Mouse (Mus musculus): Measurements from ENCODE around the gene Actn1. TPM values are rescaled to one million over a fixed set of nuclear protein-coding genes. Genes with fewer than 3 reads are reported as not detected.

The Actn1 gene
- polyA plus RNA-seq, 1 experiment from 2014 or later = 23.4 TPM

GRCm38 (mm10) chr12:80137246-80137645 is 122.9 kb downstream of the Actn1 start:
- Histone ChIP-seq H3K4me2 (replicated peaks; ENCODE audit: low read depth, low read length) (no peak overlapping the region), H3K9me3 (ENCODE audit: control insufficient read depth, low read length) (no peaks in the 10 kb centered on the region), H3K9ac (ENCODE audit: low read depth, low read length) (no peak overlapping the region), H3K27me3 (ENCODE audit: control insufficient read depth, insufficient read depth, low read length) (no peaks in the 10 kb centered on the region), H3K27ac (ENCODE audit: low read depth, low read length) (no peak overlapping the region), H3K36me3 (ENCODE audit: control insufficient read depth, insufficient read depth, low read length) (no peaks in the 10 kb centered on the region), H3K4me1 (replicated peaks; ENCODE audit: control insufficient read depth, insufficient read depth, low read length) (no peaks in the 10 kb centered on the region), H3K4me3 (ENCODE audit: low read depth, low read length) (no peak overlapping the region)
- WGBS = 90% methylated on average over 6 of the region's 6 CpGs
- ATAC-seq (ENCODE audit: low FRiP score) = no peak
- DNase-seq (ENCODE audit: low spot score) = no peak

DNA sequence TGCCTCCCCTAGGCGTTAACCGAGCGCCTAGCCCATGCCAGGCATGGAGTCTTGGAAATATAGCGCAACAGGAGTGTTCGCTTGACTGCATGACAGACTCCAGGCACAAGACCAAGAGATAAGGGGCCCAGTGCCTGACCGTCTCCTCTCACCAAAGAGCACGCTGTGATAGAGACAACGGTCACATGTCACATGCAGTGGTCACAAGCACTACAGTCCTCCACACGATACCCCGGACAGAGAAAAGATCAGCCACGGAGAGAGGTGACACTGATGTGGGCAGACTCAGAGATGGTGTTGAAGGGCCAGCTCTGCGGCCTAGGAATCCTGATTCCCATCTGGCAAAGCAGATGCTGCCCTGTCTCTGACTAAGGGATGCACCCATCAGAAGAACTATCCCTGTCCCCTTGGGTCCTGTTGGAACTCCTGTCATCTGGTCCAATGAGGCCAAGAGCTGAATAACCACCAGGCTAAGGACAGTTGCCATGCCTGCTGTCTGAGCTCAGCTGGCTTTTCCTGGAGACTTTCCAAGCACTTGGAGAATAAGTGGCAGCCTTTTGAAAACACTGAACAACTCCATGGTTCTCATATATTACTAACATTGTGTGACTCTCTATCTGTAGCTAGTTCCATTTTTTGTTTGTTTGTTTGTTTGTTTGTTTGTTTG is 123.8 kb downstream of the Actn1 start:
- Histone ChIP-seq H3K27me3 (ENCODE audit: control insufficient read depth, insufficient read depth, low read length) (no peaks in the 10 kb centered on the region), H3K4me2 (replicated peaks; ENCODE audit: low read depth, low read length) (no peak overlapping the region), H3K27ac (ENCODE audit: low read depth, low read length) (no peak overlapping the region), H3K4me3 (ENCODE audit: low read depth, low read length) (no peak overlapping the region), H3K9ac (ENCODE audit: low read depth, low read length) (no peak overlapping the region), H3K4me1 (replicated peaks; ENCODE audit: control insufficient read depth, insufficient read depth, low read length) (0 out of 2 replicates have a peak, but pooled peaks cover 2% of the 10 kb centered on the region), H3K9me3 (ENCODE audit: control insufficient read depth, low read length) (no peaks in the 10 kb centered on the region), H3K36me3 (ENCODE audit: control insufficient read depth, insufficient read depth, low read length) (no peaks in the 10 kb centered on the region)
- 95% methylated on average over 12 of the region's 12 CpGs for WGBS
- DNase-seq (ENCODE audit: low spot score) (no peak), ATAC-seq (ENCODE audit: low FRiP score) (no peak)

DNA sequence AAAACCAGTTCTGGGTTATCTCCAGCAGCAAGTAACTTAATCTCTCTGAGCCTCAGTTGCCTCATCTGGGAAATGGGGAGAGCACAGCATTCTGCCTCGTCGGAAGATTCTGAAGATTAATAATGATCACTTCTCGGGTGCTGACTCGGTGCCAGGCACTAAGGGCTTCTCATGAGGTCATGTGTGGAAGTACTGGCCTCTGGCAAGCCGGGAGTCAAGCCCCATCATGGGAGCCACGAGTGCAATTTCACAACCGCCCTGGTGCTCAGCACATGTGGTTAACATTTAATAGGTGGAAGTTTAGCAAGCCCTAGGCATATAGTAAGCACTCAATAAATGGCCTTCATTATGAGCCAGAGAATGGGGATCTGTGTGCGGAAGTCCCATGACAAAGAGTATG is 125.0 kb downstream of the Actn1 start:
- H3K4me3 ChIP-seq (ENCODE audit: low read depth, low read length) = no peak overlapping the region
- no peaks in the 10 kb centered on the region for H3K9me3 ChIP-seq (ENCODE audit: control insufficient read depth, low read length)
- H3K9ac ChIP-seq (ENCODE audit: low read depth, low read length) = no peak overlapping the region
- ATAC-seq (ENCODE audit: low FRiP score) (no peak), DNase-seq (ENCODE audit: low spot score) (no peak)
- no peaks in the 10 kb centered on the region for H3K27me3 ChIP-seq (ENCODE audit: control insufficient read depth, insufficient read depth, low read length)
- peaks cover 6% of the 10 kb centered on the region for H3K4me1 ChIP-seq (replicated peaks; ENCODE audit: control insufficient read depth, insufficient read depth, low read length)
- H3K36me3 ChIP-seq (ENCODE audit: control insufficient read depth, insufficient read depth, low read length) = no peaks in the 10 kb centered on the region
- H3K27ac ChIP-seq (ENCODE audit: low read depth, low read length) = no peak overlapping the region
- H3K4me2 ChIP-seq (replicated peaks; ENCODE audit: low read depth, low read length) = no peak overlapping the region
- 90% methylated on average over 8 of the region's 8 CpGs for WGBS

DNA sequence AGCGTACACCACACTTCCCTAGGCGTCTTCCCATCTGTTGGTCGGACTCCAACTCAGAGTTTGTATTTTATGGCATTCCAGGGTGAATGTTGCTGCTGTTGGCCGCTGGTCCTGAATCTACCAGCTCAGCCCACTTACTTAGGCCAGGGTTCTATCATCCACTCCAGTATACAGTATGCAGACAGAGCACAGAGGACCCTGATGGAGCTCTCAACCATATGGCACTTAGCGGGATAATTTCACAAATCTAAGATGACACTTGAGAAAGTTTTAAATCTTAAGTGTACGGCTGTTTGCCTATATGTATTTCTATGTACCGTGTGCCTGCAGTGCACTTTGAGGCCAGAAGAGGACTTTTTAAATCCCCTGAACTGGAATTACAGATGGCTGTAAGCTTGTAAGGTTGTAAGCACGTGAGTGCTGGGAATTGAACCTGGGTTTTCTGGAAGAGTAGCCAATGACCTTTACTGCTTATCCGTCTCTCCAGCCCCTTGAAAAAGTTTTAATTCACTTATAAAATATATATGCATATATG is 127.1 kb downstream of the Actn1 start:
- WGBS = 41% methylated on average over 9 of the region's 9 CpGs
- Histone ChIP-seq H3K9ac (ENCODE audit: low read depth, low read length) (no peak overlapping the region), H3K36me3 (ENCODE audit: control insufficient read depth, insufficient read depth, low read length) (no peaks in the 10 kb centered on the region), H3K9me3 (ENCODE audit: control insufficient read depth, low read length) (no peaks in the 10 kb centered on the region), H3K4me3 (ENCODE audit: low read depth, low read length) (no peak overlapping the region), H3K4me1 (replicated peaks; ENCODE audit: control insufficient read depth, insufficient read depth, low read length) (peaks cover 10% of the 10 kb centered on the region), H3K27ac (ENCODE audit: low read depth, low read length) (no peak overlapping the region), H3K27me3 (ENCODE audit: control insufficient read depth, insufficient read depth, low read length) (no peaks in the 10 kb centered on the region), H3K4me2 (replicated peaks; ENCODE audit: low read depth, low read length) (0 out of 2 replicates have a peak overlapping the region, but pooled peaks have one; percentile 62)
- DNase-seq (ENCODE audit: low spot score) (no peak), ATAC-seq (ENCODE audit: low FRiP score) (peak; percentile 51)

DNA sequence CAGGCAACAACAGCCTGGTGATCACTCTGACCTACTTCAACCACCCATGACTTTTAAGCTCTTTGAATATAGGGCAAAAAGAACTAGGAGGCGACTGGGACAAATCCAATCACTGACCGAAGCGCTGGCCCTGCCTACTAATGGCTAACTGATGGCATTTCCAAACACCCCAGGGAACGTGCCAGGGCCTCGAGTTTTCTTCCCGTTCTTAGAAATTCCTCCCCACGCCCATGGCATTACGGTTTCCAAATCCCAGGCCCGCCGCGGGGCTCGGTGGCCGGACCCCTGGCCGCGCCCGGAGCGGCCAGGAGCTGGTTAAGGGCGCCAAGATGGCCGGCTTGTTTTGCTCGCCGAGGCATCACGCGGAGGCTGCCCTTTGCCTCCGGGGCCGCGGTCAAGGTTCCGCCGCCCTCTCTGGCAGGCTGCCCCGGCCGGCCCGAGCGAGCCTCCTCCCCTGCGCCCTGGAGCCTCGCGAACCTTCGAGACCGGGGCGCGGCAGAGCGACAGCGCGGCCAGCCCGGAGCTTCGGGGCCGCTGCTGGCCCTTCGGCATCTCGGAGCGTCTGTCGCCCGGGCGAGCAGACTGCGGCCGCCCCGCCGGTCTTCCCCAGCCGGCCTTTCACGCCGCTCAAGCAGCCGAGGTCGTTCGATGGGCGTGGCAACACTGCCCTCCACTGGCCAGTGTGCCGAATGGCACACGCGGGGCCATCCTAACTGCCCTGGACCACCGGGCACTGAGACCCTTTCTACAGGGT is 127.7 kb downstream of the Actn1 start:
- ATAC-seq (ENCODE audit: low FRiP score) (peak; percentile 86), DNase-seq (ENCODE audit: low spot score) (peak; percentile 95)
- WGBS = 2% methylated on average over 60 of the region's 66 CpGs
- Histone ChIP-seq H3K36me3 (ENCODE audit: control insufficient read depth, insufficient read depth, low read length) (no peaks in the 10 kb centered on the region), H3K27me3 (ENCODE audit: control insufficient read depth, insufficient read depth, low read length) (no peaks in the 10 kb centered on the region), H3K27ac (ENCODE audit: low read depth, low read length) (peak overlapping the region; percentile 93), H3K4me2 (replicated peaks; ENCODE audit: low read depth, low read length) (peak overlapping the region; percentile 62), H3K4me1 (replicated peaks; ENCODE audit: control insufficient read depth, insufficient read depth, low read length) (peaks cover 10% of the 10 kb centered on the region), H3K9ac (ENCODE audit: low read depth, low read length) (peak overlapping the region; percentile 86), H3K4me3 (ENCODE audit: low read depth, low read length) (peak overlapping the region; percentile 51), H3K9me3 (ENCODE audit: control insufficient read depth, low read length) (no peaks in the 10 kb centered on the region)

GRCm38 (mm10) chr12:80131359-80132249 is 128.6 kb downstream of the Actn1 start:
- DNase-seq (ENCODE audit: low spot score) (peak; percentile 35), ATAC-seq (ENCODE audit: low FRiP score) (no peak)
- WGBS = 54% methylated on average over 17 of the region's 17 CpGs
- H3K9ac ChIP-seq (ENCODE audit: low read depth, low read length) = peak overlapping the region; percentile 86
- H3K4me2 ChIP-seq (replicated peaks; ENCODE audit: low read depth, low read length) = peak overlapping the region; percentile 62
- peak overlapping the region; percentile 93 for H3K27ac ChIP-seq (ENCODE audit: low read depth, low read length)
- no peaks in the 10 kb centered on the region for H3K27me3 ChIP-seq (ENCODE audit: control insufficient read depth, insufficient read depth, low read length)
- H3K36me3 ChIP-seq (ENCODE audit: control insufficient read depth, insufficient read depth, low read length) = no peaks in the 10 kb centered on the region
- H3K4me3 ChIP-seq (ENCODE audit: low read depth, low read length) = peak overlapping the region; percentile 51; the same call in 1 of the 2 replicates
- no peaks in the 10 kb centered on the region for H3K9me3 ChIP-seq (ENCODE audit: control insufficient read depth, low read length)
- H3K4me1 ChIP-seq (replicated peaks; ENCODE audit: control insufficient read depth, insufficient read depth, low read length) = peaks cover 10% of the 10 kb centered on the region

DNA sequence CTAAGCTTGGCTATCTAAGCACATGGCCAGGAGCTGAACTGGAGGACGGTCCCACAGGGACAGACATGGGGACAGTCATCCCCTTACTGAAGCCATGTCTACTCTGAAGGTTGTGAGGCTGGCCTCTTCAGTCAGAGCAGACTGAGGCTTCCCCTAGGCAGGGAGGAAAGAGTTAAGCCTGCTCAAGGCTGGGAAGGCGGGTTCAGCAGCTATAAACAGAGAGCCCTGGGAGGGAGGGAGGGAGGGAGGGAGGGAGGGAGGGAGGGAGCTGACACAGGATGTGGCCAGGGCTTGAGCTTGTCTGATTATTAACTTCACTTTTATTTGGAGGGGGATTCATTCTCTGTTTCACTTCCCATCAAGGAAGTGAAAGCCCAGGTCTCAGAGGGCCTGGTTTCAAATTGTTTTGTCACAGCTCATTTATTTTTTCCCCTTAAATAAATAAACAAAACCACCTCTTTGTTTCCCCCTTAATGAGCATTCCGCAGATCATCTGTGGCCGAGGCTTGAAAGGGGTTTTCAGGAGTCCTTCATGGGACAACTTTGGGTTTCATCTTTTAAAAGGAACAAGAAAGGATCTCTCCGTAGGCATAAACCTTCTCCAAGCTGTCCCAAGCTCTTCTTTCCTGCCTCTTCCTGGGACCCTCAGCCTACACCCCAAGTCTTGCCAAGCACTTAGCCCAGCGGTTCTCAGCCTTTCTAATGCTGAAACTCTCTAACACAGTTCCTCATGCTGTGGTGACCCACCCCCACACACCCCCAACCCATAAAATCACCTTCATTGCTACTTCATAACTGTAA is 129.4 kb downstream of the Actn1 start:
- peak overlapping the region; percentile 93 for H3K27ac ChIP-seq (ENCODE audit: low read depth, low read length)
- H3K4me2 ChIP-seq (replicated peaks; ENCODE audit: low read depth, low read length) = no peak overlapping the region
- no peak overlapping the region for H3K4me3 ChIP-seq (ENCODE audit: low read depth, low read length)
- no peaks in the 10 kb centered on the region for H3K36me3 ChIP-seq (ENCODE audit: control insufficient read depth, insufficient read depth, low read length)
- ATAC-seq (ENCODE audit: low FRiP score) = peak; percentile 61
- H3K9me3 ChIP-seq (ENCODE audit: control insufficient read depth, low read length) = no peaks in the 10 kb centered on the region
- peaks cover 10% of the 10 kb centered on the region for H3K4me1 ChIP-seq (replicated peaks; ENCODE audit: control insufficient read depth, insufficient read depth, low read length)
- DNase-seq (ENCODE audit: low spot score) = peak; percentile 68
- 8% methylated on average over 5 of the region's 6 CpGs for WGBS
- 0 out of 2 replicates have a peak overlapping the region, but pooled peaks have one; percentile 1 for H3K9ac ChIP-seq (ENCODE audit: low read depth, low read length)
- no peaks in the 10 kb centered on the region for H3K27me3 ChIP-seq (ENCODE audit: control insufficient read depth, insufficient read depth, low read length)

DNA sequence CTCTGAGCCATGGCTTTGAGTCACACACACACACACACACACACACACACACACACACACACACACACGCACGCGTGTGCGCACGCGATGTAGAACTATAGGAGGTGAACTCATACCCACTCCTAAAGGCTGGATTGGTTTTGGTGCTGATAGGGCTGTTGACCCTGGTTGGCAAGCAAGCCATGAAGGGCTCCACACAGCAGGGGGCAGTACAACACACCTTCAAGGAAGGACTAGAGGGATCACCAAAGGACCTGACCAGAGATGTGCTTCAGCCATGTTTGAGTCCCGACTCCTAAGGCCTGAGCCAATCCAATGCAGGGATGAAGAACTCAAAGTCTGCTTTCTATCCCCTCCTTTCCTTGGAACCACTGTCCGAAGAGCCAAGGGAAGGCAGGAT is 130.6 kb downstream of the Actn1 start:
- Histone ChIP-seq H3K4me2 (replicated peaks; ENCODE audit: low read depth, low read length) (no peak overlapping the region), H3K4me3 (ENCODE audit: low read depth, low read length) (no peak overlapping the region), H3K9me3 (ENCODE audit: control insufficient read depth, low read length) (no peaks in the 10 kb centered on the region), H3K27ac (ENCODE audit: low read depth, low read length) (peak overlapping the region; percentile 93; the same call in 1 of the 2 replicates), H3K36me3 (ENCODE audit: control insufficient read depth, insufficient read depth, low read length) (no peaks in the 10 kb centered on the region), H3K9ac (ENCODE audit: low read depth, low read length) (no peak overlapping the region), H3K4me1 (replicated peaks; ENCODE audit: control insufficient read depth, insufficient read depth, low read length) (peaks cover 10% of the 10 kb centered on the region), H3K27me3 (ENCODE audit: control insufficient read depth, insufficient read depth, low read length) (no peaks in the 10 kb centered on the region)
- ATAC-seq (ENCODE audit: low FRiP score) (no peak), DNase-seq (ENCODE audit: low spot score) (no peak)
- WGBS = 93% methylated on average over 8 of the region's 8 CpGs
